Mouse (Mus musculus) thymus, adult 2 months (tissue): ENCODE results near the gene Rasd1. TPM values are rescaled to one million over a fixed set of nuclear protein-coding genes. Genes with fewer than 3 reads are reported as not detected.

Source experiments
- DNase-seq: peaks from one replicate; pipeline ENCODE4 v3.0.0; 2021
- H3K27ac ChIP-seq: fragments of 200-500 bp; 2 replicates; pipeline ENCODE4 v1.5.1; 2012; ENCODE audit warnings: low read length, control low read depth; ENCODE audit not compliant: control insufficient read depth, insufficient read depth
- H3K27me3 ChIP-seq: fragments of 200-500 bp; 2 replicates; pipeline ENCODE4 v1.6.1; 2012; ENCODE audit warnings: mild to moderate bottlenecking, low read length, moderate library complexity, mixed read lengths; ENCODE audit not compliant: control insufficient read depth, insufficient read depth
- H3K36me3 ChIP-seq: fragments of 200-500 bp; 2 replicates; pipeline ENCODE4 v1.6.1; 2012; ENCODE audit warnings: mild to moderate bottlenecking, low read length, moderate library complexity; ENCODE audit not compliant: control insufficient read depth, insufficient read depth
- H3K4me1 ChIP-seq: fragments of 200-500 bp; replicated peaks from 2 replicates; pipeline ENCODE4 v1.6.1; 2012; ENCODE audit warnings: low read length; ENCODE audit not compliant: control insufficient read depth, insufficient read depth
- H3K4me3 ChIP-seq: fragments of 200-500 bp; 2 replicates; pipeline ENCODE4 v1.5.1; 2012; ENCODE audit warnings: mild to moderate bottlenecking, low read length, control low read depth, moderate library complexity; ENCODE audit not compliant: control insufficient read depth, insufficient read depth
- CTCF ChIP-seq: fragments of 200-500 bp; IDR thresholded peaks from 2 replicates; pipeline ENCODE4 v1.5.1; 2012; ENCODE audit warnings: mild to moderate bottlenecking, control low read depth, low read length, moderate library complexity, borderline replicate concordance; ENCODE audit not compliant: control insufficient read depth, poor library complexity, insufficient read depth; ENCODE audit errors: extremely low read depth
- POLR2A ChIP-seq: fragments of 200-500 bp; IDR thresholded peaks from 2 replicates; pipeline ENCODE4 v1.6.1; 2012; ENCODE audit warnings: mild to moderate bottlenecking, low read length, control low read depth, moderate library complexity; ENCODE audit not compliant: control insufficient read depth, poor library complexity, insufficient read depth; ENCODE audit errors: extremely low read depth
- WGBS: fragments of 180-500 bp; shearing (Covaris S2); methylation state at CpG from one replicate; pipeline ENCODE4 v1.1.7; 2018; 5-methylcytosine and 5-hydroxymethylcytosine counted together
- polyA plus RNA-seq: library from polyadenylated mRNA; depleted of rRNA; stranded (reverse); fragments of >200 nt; gene quantifications from 2 replicates; pipeline ENCODE4 v1.2.3, GENCODE M21; 2012

Gene Rasd1
- polyA plus RNA-seq, 1 experiment, result 2.7 TPM

GRCm38 (mm10) chr11:59937023-59937422 is 27.7 kb downstream of the Rasd1 start:
- no peak overlapping the region for H3K4me3 ChIP-seq
- TF ChIP-seq POLR2A, result no peak
- TF ChIP-seq CTCF, result no peak
- no peaks in the 10 kb centered on the region for H3K4me1 ChIP-seq
- no peak overlapping the region for H3K27ac ChIP-seq
- DNase-seq, result no peak
- H3K27me3 ChIP-seq, result no peaks in the 10 kb centered on the region
- no peaks in the 10 kb centered on the region for H3K36me3 ChIP-seq
- 93% methylated on average over 3 of the region's 3 CpGs for WGBS

DNA sequence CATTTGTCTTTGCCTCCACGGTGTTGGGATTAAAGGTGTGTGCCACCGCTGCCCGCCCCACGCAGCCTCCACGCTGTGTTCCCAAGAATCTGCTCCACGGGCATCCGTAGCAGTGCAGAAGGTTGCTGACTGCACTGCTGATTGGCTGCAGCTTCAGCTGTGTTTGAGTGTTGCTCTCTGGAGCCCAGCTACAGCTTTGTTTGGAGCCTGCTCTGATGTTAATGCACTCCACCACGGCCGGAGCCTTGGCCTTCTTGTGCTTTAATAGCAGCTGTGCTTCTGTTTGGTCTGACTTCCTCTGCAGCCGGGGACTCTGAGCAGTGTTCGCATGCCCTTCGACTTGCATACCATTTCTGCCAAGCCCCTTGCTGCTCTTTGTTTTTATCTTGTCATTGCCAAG is 30.8 kb downstream of the Rasd1 start:
- TF ChIP-seq POLR2A (no peak), CTCF (no peak)
- DNase-seq, result no peak
- 86% methylated on average over 12 of the region's 12 CpGs for WGBS
- Histone ChIP-seq H3K36me3 (no peaks in the 10 kb centered on the region), H3K4me3 (no peak overlapping the region), H3K27ac (no peak overlapping the region), H3K27me3 (no peaks in the 10 kb centered on the region), H3K4me1 (no peaks in the 10 kb centered on the region)

GRCm38 (mm10) chr11:59932560-59933337 is 32.0 kb downstream of the Rasd1 start:
- no peaks in the 10 kb centered on the region for H3K4me1 ChIP-seq
- no peak for DNase-seq
- H3K27ac ChIP-seq, result no peak overlapping the region
- H3K36me3 ChIP-seq, result no peaks in the 10 kb centered on the region
- WGBS, result 71% methylated on average over 9 of the region's 9 CpGs
- TF ChIP-seq POLR2A (no peak), CTCF (no peak)
- no peaks in the 10 kb centered on the region for H3K27me3 ChIP-seq
- H3K4me3 ChIP-seq, result no peak overlapping the region

GRCm38 (mm10) chr11:59930031-59930430 is 34.7 kb downstream of the Rasd1 start:
- DNase-seq, result no peak
- no peak for TF ChIP-seq POLR2A
- no peak for TF ChIP-seq CTCF
- H3K4me3 ChIP-seq, result no peak overlapping the region

DNA sequence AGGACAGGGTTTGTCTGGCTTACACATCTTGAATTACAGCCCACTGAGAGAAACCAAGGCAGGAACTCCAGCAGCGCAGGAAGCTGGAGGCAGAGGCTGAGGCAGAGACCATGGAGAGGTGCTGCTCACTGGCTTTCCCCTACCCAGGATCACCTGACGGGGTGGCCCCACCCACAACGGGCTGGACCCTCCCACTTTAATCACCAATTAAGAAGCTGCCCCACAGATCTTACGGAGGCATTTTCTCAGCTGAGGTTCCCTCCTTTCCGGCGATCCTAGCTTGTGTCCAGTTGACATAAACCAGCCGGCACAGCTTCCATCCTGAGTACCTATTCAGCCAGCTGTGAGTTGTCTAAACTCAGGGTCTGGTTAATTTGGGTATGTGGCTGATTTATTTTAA is 43.5 kb downstream of the Rasd1 start:
- Histone ChIP-seq H3K4me3 (no peak overlapping the region), H3K36me3 (no peaks in the 10 kb centered on the region), H3K27ac (no peak overlapping the region), H3K27me3 (no peaks in the 10 kb centered on the region), H3K4me1 (no peaks in the 10 kb centered on the region)
- 84% methylated on average over 7 of the region's 7 CpGs for WGBS
- DNase-seq, result no peak
- no peak for TF ChIP-seq CTCF
- no peak for TF ChIP-seq POLR2A

More at GRCm38 (mm10) chr11:59930031-59930430, 34.7 kb downstream of the Rasd1 start:
- Histone ChIP-seq H3K27ac (no peak overlapping the region), H3K4me1 (no peaks in the 10 kb centered on the region), H3K27me3 (no peaks in the 10 kb centered on the region), H3K36me3 (no peaks in the 10 kb centered on the region)
- WGBS, result 87% methylated on average over 4 of the region's 4 CpGs

GRCm38 (mm10) chr11:59920331-59920730 is 44.4 kb downstream of the Rasd1 start:
- DNase-seq, result no peak
- no peak overlapping the region for H3K27ac ChIP-seq
- H3K4me1 ChIP-seq, result no peaks in the 10 kb centered on the region
- no peak overlapping the region for H3K4me3 ChIP-seq
- H3K27me3 ChIP-seq, result no peaks in the 10 kb centered on the region
- H3K36me3 ChIP-seq, result no peaks in the 10 kb centered on the region
- no peak for TF ChIP-seq CTCF
- TF ChIP-seq POLR2A, result no peak
- WGBS, result 10% methylated on average over 5 of the region's 5 CpGs
